Mouse (Mus musculus): ENCODE measurements at regions not wholly inside any gene's neighbourhood (a gene's known extent, or its start where the extent isn't known, plus 50 kb on each side); places are given as distances from the start of the nearest gene placed in this dataset.

- TF ChIP-seq E2F4 (IDR thresholded peaks at IDR 0.05; ENCODE audit: insufficient replicate concordance, low read depth, low read length) (no peak), CTCF (conservative IDR thresholded peaks at IDR 0.05 in 1 of 2, IDR thresholded peaks at IDR 0.05 in 1 of 2; ENCODE audit: low read depth in 2 of 2, low read length in 2 of 2) (no peak), ZKSCAN1 (IDR thresholded peaks at IDR 0.05; ENCODE audit: borderline replicate concordance, low read depth, low read length) (no peak), KAT2A (IDR thresholded peaks at IDR 0.05; ENCODE audit: insufficient replicate concordance, low read length) (no peak), GABPA (IDR thresholded peaks at IDR 0.05; ENCODE audit: insufficient replicate concordance, low read depth, low read length) (no peak), TCF12 (IDR thresholded peaks at IDR 0.05; ENCODE audit: low read depth, low read length) (no peak), POLR2AphosphoS2 (IDR thresholded peaks at IDR 0.05; ENCODE audit: low read depth, low read length) (no peak), MAX (IDR thresholded peaks at IDR 0.05; ENCODE audit: low read length) (no peak), MEF2A (IDR thresholded peaks at IDR 0.05; ENCODE audit: borderline replicate concordance, low read depth, low read length) (no peak), EP300 (IDR thresholded peaks at IDR 0.05; ENCODE audit: low read length) (no peak), ZNF384 (IDR thresholded peaks at IDR 0.05; ENCODE audit: low read depth, low read length) (no peak), ELF1 (IDR thresholded peaks at IDR 0.05; ENCODE audit: low read depth, low read length) (no peak), POLR2A (IDR thresholded peaks at IDR 0.05; ENCODE audit: low read depth, low read length) (no peak), RCOR1 (conservative IDR thresholded peaks at IDR 0.05; ENCODE audit: low read depth, low read length) (no peak)
Observed at GRCm38 (mm10) chr17:80780303-80780702, 52.0 kb upstream of the Map4k3 start.

Measured in CH12.LX (cell line).